Mouse (Mus musculus): ENCODE results near the gene Zfp385a.

- TF ChIP-seq CTCF (IDR thresholded peaks at IDR 0.05; ENCODE audit: low read depth) (peak; percentile 89), EP300 (IDR thresholded peaks at IDR 0.05; ENCODE audit: low read depth) (no peak)
Observed at GRCm38 (mm10) chr15:103352856-103353255, 13.0 kb upstream of the Zfp385a start.

All from liver, postnatal 0 days (tissue).